Mouse (Mus musculus) kidney, postnatal 0 days (tissue): ENCODE measurements around the gene Cux2. TPM values are rescaled to one million over a fixed set of nuclear protein-coding genes. Genes with fewer than 3 reads are reported as not detected.

Source experiments
- ATAC-seq: fragments of 200-750 bp; cut with Nextera tagmentation; replicated peaks from 2 replicates; pipeline ENCODE4 v1.8.0; 2017; ENCODE audit warnings: low read depth, moderate number of reproducible peaks, moderate TSS enrichment, moderate library complexity; ENCODE audit not compliant: low FRiP score
- DNase-seq: peaks from one replicate; pipeline ENCODE4 v3.0.0-alpha.2; 2016; ENCODE audit warnings: low spot score
- H3K27ac ChIP-seq: fragments of 300-500 bp; sonication (generic); 2 replicates; pipeline ENCODE4 v1.5.1; 2014; ENCODE audit warnings: mild to moderate bottlenecking
- H3K27me3 ChIP-seq: fragments of 300-500 bp; sonication (generic); 2 replicates; pipeline ENCODE4 v1.6.1; 2014; ENCODE audit warnings: low read length, mixed read lengths; ENCODE audit not compliant: insufficient read depth
- H3K36me3 ChIP-seq: fragments of 300-500 bp; sonication (generic); 2 replicates; pipeline ENCODE4 v1.6.1; 2014; ENCODE audit warnings: low read length, mixed read lengths; ENCODE audit not compliant: insufficient read depth
- H3K4me1 ChIP-seq: fragments of 300-500 bp; sonication (generic); replicated peaks from 2 replicates; pipeline ENCODE4 v1.6.1; 2014; ENCODE audit warnings: antibody characterized with exemption, low read length, mixed read lengths; ENCODE audit not compliant: insufficient read depth
- H3K4me2 ChIP-seq: fragments of 300-500 bp; sonication (generic); 2 replicates; pipeline ENCODE4 v1.6.1; 2014; ENCODE audit warnings: mild to moderate bottlenecking, low read length, moderate library complexity, mixed read lengths
- H3K4me3 ChIP-seq: fragments of 300-500 bp; sonication (generic); replicated peaks from 2 replicates; pipeline ENCODE4 v1.5.1; 2014; ENCODE audit warnings: low read depth, low read length
- H3K9ac ChIP-seq: fragments of 300-500 bp; sonication (generic); 2 replicates; pipeline ENCODE4 v1.6.1; 2014; ENCODE audit warnings: low read depth, low read length
- H3K9me3 ChIP-seq: fragments of 300-500 bp; sonication (generic); replicated peaks from 2 replicates; pipeline ENCODE4 v1.6.1; 2016; ENCODE audit warnings: low read length, inconsistent platforms, mixed read lengths
- CTCF ChIP-seq: IDR thresholded peaks from 2 replicates; pipeline ENCODE4 v1.5.1; 2016; ENCODE audit warnings: antibody characterized with exemption, low read depth, mild to moderate bottlenecking, moderate library complexity
- WGBS: fragments of 180-500 bp; shearing (Covaris S2); extraction: QIAGEN DNeasy Blood & Tissue Kit; methylation state at CpG from one replicate; pipeline ENCODE4 v1.1.7; 2014; 5-methylcytosine and 5-hydroxymethylcytosine counted together
- polyA plus RNA-seq: library from polyadenylated mRNA; unstranded; fragments of >200 nt; fragmentation: Nextera tagmentation; extraction: Ambion mirVana; gene quantifications from 2 replicates; pipeline ENCODE4 v1.2.1, GENCODE M21; 2015

Cux2 gene
- polyA plus RNA-seq, 1 experiment from 2014 or later: 5.9 TPM

DNA sequence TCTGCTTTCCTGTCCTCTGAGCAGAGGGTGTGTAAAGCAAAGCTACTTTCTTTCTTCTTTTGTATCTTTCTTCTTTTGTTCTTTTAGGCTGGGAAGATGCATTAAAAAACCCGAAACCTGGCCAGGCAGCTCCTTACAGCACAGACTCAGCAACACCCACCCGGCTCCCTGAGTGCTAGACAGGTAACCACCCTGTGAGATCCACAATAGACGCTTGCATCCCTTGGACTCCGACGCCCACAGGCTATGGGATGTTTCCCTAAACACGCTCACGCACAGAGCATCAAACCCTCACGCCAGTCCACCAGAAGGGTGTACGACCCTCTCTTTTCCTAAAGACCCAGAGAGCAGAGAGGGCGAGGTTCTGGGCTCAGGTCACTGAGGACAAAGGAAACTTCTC, 155.3 kb downstream of the Cux2 start:
- no peaks in the 10 kb centered on the region for H3K27me3 ChIP-seq
- H3K4me2 ChIP-seq: no peak overlapping the region
- no peak for TF ChIP-seq CTCF
- ATAC-seq (no peak), DNase-seq (no peak)
- WGBS: 58% methylated on average over 10 of the region's 10 CpGs
- H3K9me3 ChIP-seq: no peaks in the 10 kb centered on the region
- no peak overlapping the region for H3K9ac ChIP-seq
- H3K27ac ChIP-seq: no peak overlapping the region
- H3K4me1 ChIP-seq: peaks cover 5% of the 10 kb centered on the region; the same call in 1 of the 2 replicates
- no peaks in the 10 kb centered on the region for H3K36me3 ChIP-seq
- H3K4me3 ChIP-seq: no peak overlapping the region

- DNase-seq (peak; percentile 60), ATAC-seq (no peak)
- Histone ChIP-seq H3K36me3 (no peaks in the 10 kb centered on the region), H3K27ac (no peak overlapping the region), H3K9ac (no peak overlapping the region), H3K27me3 (no peaks in the 10 kb centered on the region), H3K4me2 (no peak overlapping the region), H3K4me3 (no peak overlapping the region), H3K4me1 (peaks cover 5% of the 10 kb centered on the region; the same call in 1 of the 2 replicates), H3K9me3 (no peaks in the 10 kb centered on the region)
- WGBS: 36% methylated on average over 3 of the region's 3 CpGs
- TF ChIP-seq CTCF: peak; percentile 63
Measured at GRCm38 (mm10) chr5:121893581-121893980, 156.3 kb downstream of the Cux2 start.

DNA sequence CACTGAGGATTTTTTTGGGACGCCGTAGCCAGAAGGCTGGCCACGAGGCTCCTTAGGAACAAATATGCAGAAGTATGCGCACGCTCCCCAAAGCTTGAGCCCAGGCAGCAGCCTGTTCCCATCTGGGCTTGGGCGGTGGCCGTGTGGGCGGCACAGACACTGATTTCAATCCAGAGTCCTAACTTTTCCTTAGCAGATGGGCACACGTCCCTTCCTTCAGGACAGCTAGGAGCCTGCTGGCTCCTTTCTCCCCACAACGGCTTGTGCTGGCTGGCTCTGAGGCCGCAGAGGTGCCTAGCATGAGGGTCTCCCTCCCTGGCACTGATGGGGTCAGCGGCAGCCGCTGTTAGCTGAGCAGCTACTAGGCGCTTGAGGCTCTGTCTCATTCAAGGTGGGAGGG, 157.6 kb downstream of the Cux2 start:
- Histone ChIP-seq H3K27ac (no peak overlapping the region), H3K4me2 (no peak overlapping the region), H3K4me3 (no peak overlapping the region), H3K9me3 (no peaks in the 10 kb centered on the region), H3K9ac (no peak overlapping the region), H3K27me3 (no peaks in the 10 kb centered on the region), H3K36me3 (no peaks in the 10 kb centered on the region), H3K4me1 (peaks cover 5% of the 10 kb centered on the region; the same call in 1 of the 2 replicates)
- WGBS: 80% methylated on average over 14 of the region's 14 CpGs
- no peak for TF ChIP-seq CTCF
- ATAC-seq: no peak
- DNase-seq: no peak

DNA sequence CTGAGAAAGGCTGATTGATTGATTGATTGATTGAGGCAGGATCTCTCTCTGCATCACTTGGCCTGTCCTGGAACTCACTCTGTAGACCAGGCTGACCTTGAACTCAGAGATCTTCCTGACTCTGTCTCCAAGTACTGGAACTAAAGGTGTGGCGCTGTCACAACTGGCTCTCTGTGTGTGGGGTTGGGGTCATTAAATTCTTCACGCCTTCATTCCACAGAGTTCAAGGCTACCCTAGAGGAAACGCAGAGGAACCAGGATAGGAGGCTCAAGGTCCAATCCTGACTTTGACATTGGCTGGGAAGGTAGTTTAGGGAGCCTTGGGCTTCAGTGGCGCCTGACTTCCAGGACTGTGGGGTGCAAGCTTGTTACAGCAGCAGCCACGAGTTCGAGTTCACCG, 159.0 kb downstream of the Cux2 start:
- WGBS: 91% methylated on average over 7 of the region's 7 CpGs
- H3K27ac ChIP-seq: no peak overlapping the region

DNA sequence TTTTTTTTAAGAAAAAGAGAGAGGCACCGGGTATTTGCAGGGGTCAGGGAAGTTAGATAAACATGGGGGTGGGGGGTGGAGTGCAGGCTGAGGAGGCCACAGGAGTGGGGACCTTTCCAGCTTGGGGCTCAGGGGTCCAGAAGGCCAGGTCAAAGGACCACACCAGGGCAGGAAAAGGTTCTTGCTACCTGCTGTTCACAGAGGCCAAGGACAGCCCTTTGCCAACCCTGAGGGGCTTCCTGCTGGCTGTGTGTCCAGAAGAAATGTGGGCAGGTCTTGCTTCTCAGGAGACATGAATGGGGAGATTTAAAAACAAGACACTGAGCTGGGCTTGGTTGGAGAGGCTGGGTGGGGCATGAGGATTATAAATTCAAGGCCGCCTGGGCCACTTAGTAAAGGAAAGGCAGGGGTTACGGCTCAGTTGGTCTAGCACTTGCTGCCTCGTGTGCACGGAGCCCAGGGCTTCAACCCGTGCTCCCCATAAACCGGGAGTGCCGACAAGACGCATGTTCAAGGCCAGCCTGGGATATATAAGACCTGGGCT, 160.0 kb downstream of the Cux2 start:
- Histone ChIP-seq H3K4me3 (no peak overlapping the region), H3K9ac (no peak overlapping the region), H3K27me3 (no peaks in the 10 kb centered on the region), H3K27ac (no peak overlapping the region), H3K36me3 (no peaks in the 10 kb centered on the region), H3K4me1 (no peaks in the 10 kb centered on the region), H3K9me3 (no peaks in the 10 kb centered on the region), H3K4me2 (no peak overlapping the region)
- DNase-seq (no peak), ATAC-seq (no peak)
- TF ChIP-seq CTCF: no peak
- WGBS: 32% methylated on average over 9 of the region's 9 CpGs

More for the DNA sequence above, 159.0 kb downstream of the Cux2 start:
- no peaks in the 10 kb centered on the region for H3K27me3 ChIP-seq
- ATAC-seq: no peak
- H3K4me1 ChIP-seq: peaks cover 4% of the 10 kb centered on the region; the same call in 1 of the 2 replicates
- no peaks in the 10 kb centered on the region for H3K36me3 ChIP-seq
- no peak overlapping the region for H3K9ac ChIP-seq
- no peak for DNase-seq
- no peak overlapping the region for H3K4me2 ChIP-seq
- no peak overlapping the region for H3K4me3 ChIP-seq
- TF ChIP-seq CTCF: no peak
- H3K9me3 ChIP-seq: no peaks in the 10 kb centered on the region

GRCm38 (mm10) chr5:121889375-121889774, 160.5 kb downstream of the Cux2 start:
- H3K27me3 ChIP-seq: no peaks in the 10 kb centered on the region
- H3K4me3 ChIP-seq: no peak overlapping the region
- H3K4me1 ChIP-seq: no peaks in the 10 kb centered on the region
- no peaks in the 10 kb centered on the region for H3K36me3 ChIP-seq
- H3K27ac ChIP-seq: no peak overlapping the region
- H3K9me3 ChIP-seq: no peaks in the 10 kb centered on the region
- no peak overlapping the region for H3K4me2 ChIP-seq
- ATAC-seq: no peak
- WGBS: 34% methylated on average over 13 of the region's 13 CpGs
- TF ChIP-seq CTCF: no peak
- no peak overlapping the region for H3K9ac ChIP-seq
- no peak for DNase-seq

DNA sequence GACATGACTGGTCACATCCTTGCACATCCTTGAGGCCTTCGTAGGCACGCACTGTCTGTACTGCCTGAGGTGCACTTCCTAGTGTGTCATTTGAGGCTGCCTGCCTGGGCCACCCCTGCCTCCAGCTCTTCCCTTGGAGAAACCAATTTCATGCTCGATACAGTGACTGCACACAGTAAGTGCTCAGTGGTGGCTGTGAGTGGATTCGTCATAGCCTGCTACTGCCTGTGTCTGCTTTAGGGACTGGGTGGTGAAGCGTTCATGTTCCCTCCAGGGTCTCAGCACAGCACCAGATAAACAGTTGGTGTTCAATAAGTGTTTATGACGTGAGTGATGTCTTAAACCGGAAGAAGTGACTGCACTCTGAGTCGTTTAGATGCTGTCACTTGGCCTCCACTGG, 166.5 kb downstream of the Cux2 start:
- H3K4me3 ChIP-seq: no peak overlapping the region
- no peaks in the 10 kb centered on the region for H3K4me1 ChIP-seq
- H3K4me2 ChIP-seq: no peak overlapping the region
- no peak overlapping the region for H3K27ac ChIP-seq
- TF ChIP-seq CTCF: no peak
- no peaks in the 10 kb centered on the region for H3K36me3 ChIP-seq
- 68% methylated on average over 8 of the region's 8 CpGs for WGBS
- DNase-seq (no peak), ATAC-seq (0 out of 2 replicates have a peak, but pooled peaks have one; percentile 22)
- H3K9me3 ChIP-seq: no peaks in the 10 kb centered on the region
- no peaks in the 10 kb centered on the region for H3K27me3 ChIP-seq
- no peak overlapping the region for H3K9ac ChIP-seq
